Mouse (Mus musculus): ENCODE measurements around the gene Rbm31y.
"Not testable (repeated sequence)": the region's sequence is repeated elsewhere in the genome, so short reads cannot be mapped to it uniquely, and the experiment has no call there.

Rbm31y gene

DNA sequence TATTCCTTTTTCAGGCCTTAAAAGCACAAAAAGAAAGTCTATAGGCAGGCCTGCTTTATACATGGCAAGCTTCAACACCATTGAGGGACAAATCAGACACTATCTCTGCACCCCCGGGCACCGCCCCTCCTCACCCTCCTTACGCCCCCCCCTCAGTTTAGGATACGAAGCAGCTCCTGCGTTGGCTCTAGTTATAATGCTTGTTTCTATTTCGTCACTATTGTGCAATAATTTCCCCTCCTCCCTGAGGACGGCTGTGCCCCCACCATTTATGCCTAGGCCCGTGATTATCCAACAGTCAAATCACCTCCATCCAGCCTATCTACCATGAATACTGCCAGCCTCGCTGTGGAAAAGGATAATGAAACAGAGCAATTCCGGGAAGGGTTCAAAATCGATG is at the start of gene Rbm31y:
Rbm31y (plus strand) TSS at position 301 of the 400 bp plus-strand sequence.
- not testable (repeated sequence) for DNase-seq (ENCODE audit: low spot score)

All from layer of hippocampus, adult 11-12 months (tissue).